Mouse (Mus musculus) myocyte (in vitro differentiated cells): ENCODE data around the gene Hddc2.

Experiments used
- CEBPB ChIP-seq: IDR thresholded peaks from 2 replicates; pipeline ENCODE4 v1.6.1; 2011; ENCODE audit warnings: mild to moderate bottlenecking, moderate library complexity; ENCODE audit not compliant: poor library complexity, insufficient read depth, severe bottlenecking
- E2F4 ChIP-seq: IDR thresholded peaks from one replicate; pipeline ENCODE4 v1.6.1; 2011; ENCODE audit warnings: mild to moderate bottlenecking, control low read depth, moderate library complexity; ENCODE audit not compliant: insufficient read depth
- MAX ChIP-seq: IDR thresholded peaks from one replicate; pipeline ENCODE4 v1.6.1; 2011; ENCODE audit warnings: low read depth, mild to moderate bottlenecking, control low read depth
- MYOD1 ChIP-seq, 3 experiments: IDR thresholded peaks; one replicate each; pipeline ENCODE4 v1.6.1; 2011; ENCODE audit warnings: control low read depth in 2 of 3, low read depth in 2 of 3, mild to moderate bottlenecking in 2 of 3, moderate library complexity in 1 of 3; ENCODE audit not compliant: insufficient read length in 2 of 3, control insufficient read depth in 1 of 3
- MYOG ChIP-seq, 3 experiments: IDR thresholded peaks; one replicate each; pipeline ENCODE4 v1.6.1; 2011; ENCODE audit warnings: control low read depth in 2 of 3, low read depth in 2 of 3, mild to moderate bottlenecking in 2 of 3; ENCODE audit not compliant: insufficient read length in 2 of 3, control insufficient read depth in 1 of 3, insufficient read depth in 1 of 3
- POLR2A ChIP-seq: IDR thresholded peaks from one replicate; pipeline ENCODE4 v1.6.1; 2011; ENCODE audit warnings: low read depth, mild to moderate bottlenecking, control low read depth, moderate library complexity; ENCODE audit not compliant: insufficient read length
- POLR2AphosphoS2 ChIP-seq: IDR thresholded peaks from one replicate; pipeline ENCODE4 v1.6.1; 2011; ENCODE audit warnings: low read depth, control low read depth; ENCODE audit not compliant: insufficient read length
- TCF12 ChIP-seq: IDR thresholded peaks from one replicate; pipeline ENCODE4 v1.6.1; 2011; ENCODE audit warnings: mild to moderate bottlenecking, control low read depth; ENCODE audit not compliant: poor library complexity, insufficient read depth, severe bottlenecking
- USF1 ChIP-seq: IDR thresholded peaks from one replicate; pipeline ENCODE4 v1.6.1; 2011; ENCODE audit warnings: low read depth, mild to moderate bottlenecking, control low read depth, moderate library complexity

GRCm38 (mm10) chr10:31318491-31318890, 5.3 kb downstream of the Hddc2 start:
- TF ChIP-seq POLR2A (no peak), POLR2AphosphoS2 (no peak), TCF12 (no peak), E2F4 (no peak), MAX (no peak), MYOD1 (IDR thresholded peaks at IDR 0.05; ENCODE audit: control insufficient read depth in 1 of 3, insufficient read length in 2 of 3, low read depth in 2 of 3) (no peak), CEBPB (no peak), MYOG (IDR thresholded peaks at IDR 0.05; ENCODE audit: control insufficient read depth in 1 of 3, insufficient read depth in 1 of 3, insufficient read length in 2 of 3, low read depth in 2 of 3) (no peak), USF1 (no peak)
